Mouse (Mus musculus): ENCODE measurements around the gene Sema3d. TPM values are rescaled to one million over a fixed set of nuclear protein-coding genes. Genes with fewer than 3 reads are reported as not detected.

The Sema3d gene
- polyA plus RNA-seq, 1 experiment from 2014 or later = 25.8 TPM

DNA sequence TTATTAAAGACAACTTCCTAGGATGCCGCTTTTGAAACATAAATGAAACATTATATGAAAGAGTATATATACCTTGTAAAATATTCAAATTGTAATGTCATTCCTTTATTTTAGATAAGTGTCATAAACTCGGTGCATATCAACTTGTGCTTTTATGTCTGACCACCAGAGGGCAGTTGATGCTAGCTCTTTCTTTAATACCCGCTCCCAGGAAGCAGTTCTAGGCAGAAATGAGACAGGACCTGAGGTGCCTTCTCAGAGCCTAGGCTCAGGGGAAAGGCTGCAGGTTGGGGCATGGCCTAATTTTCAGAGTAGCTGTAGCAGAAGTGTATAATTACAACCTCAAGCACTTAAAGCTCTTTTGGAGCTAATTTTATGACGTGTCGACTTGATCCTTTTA lies 179.0 kb downstream of the Sema3d start:
- WGBS = 22% methylated on average over 5 of the region's 5 CpGs
- Histone ChIP-seq H3K4me3 (replicated peaks) (no peak overlapping the region), H3K36me3 (no peaks in the 10 kb centered on the region), H3K9ac (no peak overlapping the region), H3K27ac (replicated peaks) (no peak overlapping the region), H3K4me1 (no peaks in the 10 kb centered on the region), H3K9me3 (replicated peaks) (no peaks in the 10 kb centered on the region), H3K4me2 (replicated peaks) (no peak overlapping the region), H3K27me3 (no peaks in the 10 kb centered on the region)
- no peak for ATAC-seq (ENCODE audit: insufficient number of reproducible peaks, low FRiP score, low TSS enrichment, low read depth)

DNA sequence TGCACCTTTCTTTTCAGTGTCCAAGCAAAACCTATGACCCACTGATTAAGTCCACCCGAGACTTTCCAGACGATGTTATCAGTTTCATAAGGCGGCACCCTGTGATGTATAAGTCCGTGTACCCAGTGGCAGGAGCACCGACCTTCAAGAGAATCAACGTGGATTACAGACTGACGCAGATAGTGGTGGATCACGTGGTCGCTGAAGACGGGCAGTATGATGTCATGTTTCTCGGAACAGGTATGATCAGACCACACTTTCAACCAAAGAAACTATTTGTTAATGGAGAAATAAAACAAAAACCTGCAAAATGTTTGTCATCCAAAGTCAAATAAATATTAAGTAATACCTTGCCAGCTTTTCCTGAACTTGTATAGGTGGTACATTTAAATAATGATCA lies 179.9 kb downstream of the Sema3d start:
- no peaks in the 10 kb centered on the region for H3K4me1 ChIP-seq
- no peaks in the 10 kb centered on the region for H3K27me3 ChIP-seq
- no peaks in the 10 kb centered on the region for H3K9me3 ChIP-seq (replicated peaks)
- H3K4me2 ChIP-seq (replicated peaks) = no peak overlapping the region
- 73% methylated on average over 11 of the region's 11 CpGs for WGBS
- no peaks in the 10 kb centered on the region for H3K36me3 ChIP-seq
- H3K9ac ChIP-seq = no peak overlapping the region
- no peak overlapping the region for H3K27ac ChIP-seq (replicated peaks)
- no peak overlapping the region for H3K4me3 ChIP-seq (replicated peaks)
- no peak for ATAC-seq (ENCODE audit: insufficient number of reproducible peaks, low FRiP score, low TSS enrichment, low read depth)

DNA sequence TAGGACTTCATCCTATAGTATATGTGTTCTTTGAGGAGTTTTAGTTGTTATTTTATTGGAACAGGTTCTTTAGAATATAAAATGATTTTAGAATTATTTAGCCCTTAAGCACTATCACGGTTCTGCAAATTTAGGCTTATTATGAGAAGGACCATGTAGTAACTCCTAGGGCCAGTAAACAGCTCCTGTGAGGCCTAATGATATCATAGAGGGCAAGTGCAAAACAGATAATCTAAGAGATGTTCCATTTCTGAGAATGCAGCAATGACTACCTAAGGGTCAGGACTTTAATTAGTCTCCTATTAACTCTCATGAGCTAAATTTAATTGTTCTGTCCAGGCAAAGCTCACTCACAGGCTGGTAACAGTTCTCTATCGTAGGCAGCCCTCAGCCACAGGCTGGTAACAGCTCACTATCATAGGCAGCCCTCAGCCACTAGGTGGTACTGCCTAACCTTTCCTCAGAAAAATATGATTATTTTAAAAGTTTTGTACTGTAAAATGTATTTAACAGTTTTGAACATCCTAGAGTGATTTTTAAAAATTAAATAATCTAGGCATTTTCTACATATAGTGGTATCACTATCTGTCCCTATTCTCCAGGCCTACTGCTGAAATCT lies 181.5 kb downstream of the Sema3d start:
- H3K4me3 ChIP-seq (replicated peaks) = no peak overlapping the region
- no peaks in the 10 kb centered on the region for H3K4me1 ChIP-seq
- no peak overlapping the region for H3K4me2 ChIP-seq (replicated peaks)
- 37% methylated on average over 2 of the region's 2 CpGs for WGBS
- ATAC-seq (ENCODE audit: insufficient number of reproducible peaks, low FRiP score, low TSS enrichment, low read depth) = no peak
- no peaks in the 10 kb centered on the region for H3K27me3 ChIP-seq
- no peaks in the 10 kb centered on the region for H3K9me3 ChIP-seq (replicated peaks)
- no peak overlapping the region for H3K27ac ChIP-seq (replicated peaks)
- no peak overlapping the region for H3K9ac ChIP-seq
- H3K36me3 ChIP-seq = no peaks in the 10 kb centered on the region

DNA sequence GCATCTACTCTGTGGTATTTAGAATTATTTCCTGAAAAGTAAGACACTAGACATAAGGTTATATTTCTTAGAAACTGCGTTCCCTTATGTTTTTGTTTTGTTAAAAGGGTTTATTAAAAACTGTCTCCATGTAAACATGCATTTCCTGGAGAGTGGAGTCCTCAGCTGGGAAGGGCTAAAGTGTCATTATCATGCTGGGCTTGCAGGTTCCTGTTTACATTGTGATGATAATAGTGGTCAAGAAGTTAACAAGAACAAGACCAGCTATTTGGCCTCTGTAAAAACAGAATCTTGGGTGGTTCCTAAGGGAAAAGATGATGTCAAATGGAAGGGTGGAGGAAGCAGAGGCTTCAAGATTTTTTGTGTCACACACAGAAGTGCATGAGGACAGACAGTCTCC lies 183.4 kb downstream of the Sema3d start:
- no peaks in the 10 kb centered on the region for H3K9me3 ChIP-seq (replicated peaks)
- H3K9ac ChIP-seq = no peak overlapping the region
- H3K27ac ChIP-seq (replicated peaks) = no peak overlapping the region
- H3K4me2 ChIP-seq (replicated peaks) = no peak overlapping the region
- no peaks in the 10 kb centered on the region for H3K36me3 ChIP-seq
- ATAC-seq (ENCODE audit: insufficient number of reproducible peaks, low FRiP score, low TSS enrichment, low read depth) = no peak
- no peaks in the 10 kb centered on the region for H3K27me3 ChIP-seq
- H3K4me3 ChIP-seq (replicated peaks) = no peak overlapping the region
- WGBS = 56% methylated on average over 1 of the region's 1 CpGs
- H3K4me1 ChIP-seq = no peaks in the 10 kb centered on the region

DNA sequence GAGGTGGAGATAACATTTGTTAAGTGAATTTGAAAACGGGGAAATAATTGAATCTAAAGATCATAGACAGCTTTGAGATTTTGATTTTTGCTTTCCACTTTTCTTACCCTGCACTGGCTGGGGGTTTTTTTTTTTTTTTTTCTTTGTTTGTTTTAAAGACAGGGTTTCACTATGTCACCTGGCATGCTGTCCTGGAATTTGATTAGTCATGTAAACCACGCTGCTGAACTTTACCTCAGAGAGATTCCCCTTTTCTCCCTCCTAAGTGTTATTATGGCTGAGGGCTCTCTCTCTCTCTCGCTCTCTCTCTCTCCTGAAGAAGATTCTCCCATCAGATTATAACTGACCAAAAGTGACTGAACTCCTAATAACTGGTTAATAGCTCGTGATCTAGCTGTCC lies 191.4 kb downstream of the Sema3d start:
- Histone ChIP-seq H3K9ac (no peak overlapping the region), H3K4me1 (no peaks in the 10 kb centered on the region), H3K9me3 (replicated peaks) (no peaks in the 10 kb centered on the region), H3K27me3 (no peaks in the 10 kb centered on the region), H3K36me3 (no peaks in the 10 kb centered on the region), H3K4me3 (replicated peaks) (no peak overlapping the region), H3K4me2 (replicated peaks) (no peak overlapping the region), H3K27ac (replicated peaks) (no peak overlapping the region)
- 45% methylated on average over 4 of the region's 4 CpGs for WGBS
- ATAC-seq (ENCODE audit: insufficient number of reproducible peaks, low FRiP score, low TSS enrichment, low read depth) = no peak

DNA sequence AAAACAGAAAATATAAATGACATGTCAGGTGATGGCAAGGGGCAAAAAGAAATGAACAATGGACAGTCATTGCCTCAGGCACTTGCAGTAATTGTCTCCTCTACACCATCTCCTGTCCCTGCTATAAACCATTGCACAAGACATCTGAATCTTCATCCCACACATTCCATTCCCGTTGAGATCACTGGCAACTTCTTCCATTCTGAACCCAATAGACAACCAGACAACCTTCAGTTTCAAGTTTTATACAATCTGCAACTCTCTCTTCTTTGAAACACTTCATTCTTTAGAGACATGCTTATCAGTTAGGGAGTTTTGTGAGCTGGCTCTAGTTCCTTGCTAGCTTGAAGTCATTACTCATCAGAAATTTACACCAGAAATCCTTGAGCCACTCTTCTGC lies 192.1 kb downstream of the Sema3d start:
- H3K9me3 ChIP-seq (replicated peaks) = no peaks in the 10 kb centered on the region
- H3K4me3 ChIP-seq (replicated peaks) = no peak overlapping the region
- no peak overlapping the region for H3K4me2 ChIP-seq (replicated peaks)
- no peak overlapping the region for H3K9ac ChIP-seq
- H3K27me3 ChIP-seq = no peaks in the 10 kb centered on the region
- ATAC-seq (ENCODE audit: insufficient number of reproducible peaks, low FRiP score, low TSS enrichment, low read depth) = no peak
- no peaks in the 10 kb centered on the region for H3K36me3 ChIP-seq
- no peak overlapping the region for H3K27ac ChIP-seq (replicated peaks)
- WGBS = 62% methylated on average over 1 of the region's 1 CpGs
- no peaks in the 10 kb centered on the region for H3K4me1 ChIP-seq

DNA sequence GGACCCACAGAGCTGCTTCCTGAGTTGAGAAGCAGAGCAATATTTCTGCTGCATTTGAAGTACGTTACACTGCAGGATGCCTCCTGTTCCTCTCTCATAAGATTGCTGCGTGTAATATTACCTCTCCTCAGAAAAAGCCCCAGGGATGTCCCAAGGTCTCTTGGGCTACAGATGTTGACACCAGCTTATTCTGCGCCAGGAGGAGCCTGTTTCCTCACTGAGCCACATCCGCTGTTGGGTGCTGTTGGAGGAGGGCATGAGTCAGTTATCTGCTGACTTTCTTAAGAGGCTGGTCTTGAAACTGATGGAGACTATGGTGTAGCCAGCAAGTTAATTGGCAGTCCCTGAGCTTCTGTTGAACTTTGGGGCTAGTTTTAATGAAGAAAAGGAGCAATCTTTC lies 196.6 kb downstream of the Sema3d start:
- ATAC-seq (ENCODE audit: insufficient number of reproducible peaks, low FRiP score, low TSS enrichment, low read depth) = no peak
- Histone ChIP-seq H3K36me3 (no peaks in the 10 kb centered on the region), H3K27me3 (no peaks in the 10 kb centered on the region), H3K27ac (replicated peaks) (no peak overlapping the region), H3K9ac (no peak overlapping the region), H3K9me3 (replicated peaks) (no peaks in the 10 kb centered on the region), H3K4me3 (replicated peaks) (no peak overlapping the region), H3K4me2 (replicated peaks) (no peak overlapping the region), H3K4me1 (0 out of 2 replicates have a peak, but pooled peaks cover 5% of the 10 kb centered on the region)
- WGBS = 54% methylated on average over 4 of the region's 4 CpGs

DNA sequence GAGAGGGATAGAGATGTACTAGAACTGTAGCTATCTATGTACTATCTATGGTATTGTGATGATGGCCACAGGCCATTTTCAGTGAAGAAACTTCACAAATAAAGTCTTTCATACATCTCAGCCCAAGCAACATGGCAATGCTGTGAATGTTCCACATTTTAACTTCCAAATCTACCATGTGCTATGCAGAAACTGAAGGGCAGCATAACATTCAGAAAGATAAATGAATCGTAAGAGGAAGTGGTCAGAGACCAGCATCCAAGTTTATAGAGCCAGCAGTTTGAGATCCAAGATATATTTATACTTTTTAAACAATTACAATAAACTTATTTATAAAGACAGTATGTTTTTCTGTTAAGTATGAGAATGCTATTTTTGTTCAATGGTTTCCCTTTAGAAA lies 199.4 kb downstream of the Sema3d start:
- Histone ChIP-seq H3K36me3 (no peaks in the 10 kb centered on the region; the same call in 1 of the 2 replicates), H3K4me2 (replicated peaks) (no peak overlapping the region), H3K27ac (replicated peaks) (0 out of 2 replicates have a peak overlapping the region, but pooled peaks have one; percentile 39), H3K27me3 (no peaks in the 10 kb centered on the region), H3K9me3 (replicated peaks) (no peaks in the 10 kb centered on the region), H3K9ac (no peak overlapping the region), H3K4me1 (0 out of 2 replicates have a peak, but pooled peaks cover 5% of the 10 kb centered on the region), H3K4me3 (replicated peaks) (no peak overlapping the region)
- no peak for ATAC-seq (ENCODE audit: insufficient number of reproducible peaks, low FRiP score, low TSS enrichment, low read depth)
- 77% methylated on average over 1 of the region's 1 CpGs for WGBS

DNA sequence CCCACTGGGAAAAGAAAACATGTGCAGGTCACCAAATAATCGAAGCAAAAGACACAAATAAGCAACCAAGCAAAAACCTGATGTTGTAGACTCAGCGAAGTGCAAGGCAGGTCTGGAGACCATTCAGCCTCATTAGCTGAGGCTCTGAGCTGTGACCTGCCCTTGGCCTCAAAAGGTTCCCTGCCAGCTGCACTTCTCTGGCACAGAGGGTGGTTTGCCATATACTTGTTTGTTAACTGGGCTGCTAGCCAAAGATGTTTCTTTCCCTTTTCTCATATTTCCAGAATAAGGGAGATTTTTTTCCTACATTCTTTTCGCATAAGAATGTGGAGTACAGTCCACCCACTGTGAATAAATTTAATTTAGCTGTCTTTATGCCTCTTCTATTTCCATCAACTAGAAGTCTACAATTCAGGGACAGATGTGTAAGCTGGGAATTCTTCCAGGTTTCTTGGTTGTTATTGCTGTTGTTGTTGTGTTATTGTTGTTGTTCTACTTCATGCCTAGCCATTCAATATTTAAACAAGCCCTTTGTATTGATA lies 200.2 kb downstream of the Sema3d start:
- 31% methylated on average over 3 of the region's 3 CpGs for WGBS
- no peak overlapping the region for H3K9ac ChIP-seq
- no peak overlapping the region for H3K4me2 ChIP-seq (replicated peaks)
- 0 out of 2 replicates have a peak, but pooled peaks cover 5% of the 10 kb centered on the region for H3K4me1 ChIP-seq
- H3K27ac ChIP-seq (replicated peaks) = peak overlapping the region; percentile 25; the same call in 1 of the 2 replicates
- ATAC-seq (ENCODE audit: insufficient number of reproducible peaks, low FRiP score, low TSS enrichment, low read depth) = peak; percentile 67
- no peaks in the 10 kb centered on the region for H3K27me3 ChIP-seq
- H3K9me3 ChIP-seq (replicated peaks) = no peaks in the 10 kb centered on the region
- H3K4me3 ChIP-seq (replicated peaks) = no peak overlapping the region
- no peaks in the 10 kb centered on the region; the same call in 1 of the 2 replicates for H3K36me3 ChIP-seq

DNA sequence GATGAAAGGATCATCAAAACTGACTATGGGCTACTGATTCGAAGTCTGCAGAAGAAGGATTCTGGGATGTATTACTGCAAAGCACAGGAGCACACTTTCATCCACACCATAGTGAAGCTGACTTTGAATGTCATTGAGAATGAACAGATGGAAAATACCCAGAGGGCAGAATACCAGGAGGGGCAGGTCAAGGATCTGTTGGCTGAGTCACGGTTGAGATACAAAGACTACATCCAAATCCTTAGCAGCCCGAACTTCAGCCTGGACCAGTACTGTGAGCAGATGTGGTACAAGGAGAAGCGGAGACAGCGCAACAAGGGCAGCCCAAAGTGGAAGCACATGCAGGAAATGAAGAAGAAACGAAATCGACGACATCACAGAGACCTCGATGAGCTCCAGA lies 201.7 kb downstream of the Sema3d start:
- no peak for ATAC-seq (ENCODE audit: insufficient number of reproducible peaks, low FRiP score, low TSS enrichment, low read depth)
- Histone ChIP-seq H3K27me3 (no peaks in the 10 kb centered on the region), H3K36me3 (no peaks in the 10 kb centered on the region; the same call in 1 of the 2 replicates), H3K9ac (no peak overlapping the region), H3K9me3 (replicated peaks) (no peaks in the 10 kb centered on the region), H3K4me1 (0 out of 2 replicates have a peak, but pooled peaks cover 5% of the 10 kb centered on the region), H3K27ac (replicated peaks) (no peak overlapping the region), H3K4me3 (replicated peaks) (no peak overlapping the region), H3K4me2 (replicated peaks) (no peak overlapping the region)
- WGBS = 44% methylated on average over 9 of the region's 9 CpGs

DNA sequence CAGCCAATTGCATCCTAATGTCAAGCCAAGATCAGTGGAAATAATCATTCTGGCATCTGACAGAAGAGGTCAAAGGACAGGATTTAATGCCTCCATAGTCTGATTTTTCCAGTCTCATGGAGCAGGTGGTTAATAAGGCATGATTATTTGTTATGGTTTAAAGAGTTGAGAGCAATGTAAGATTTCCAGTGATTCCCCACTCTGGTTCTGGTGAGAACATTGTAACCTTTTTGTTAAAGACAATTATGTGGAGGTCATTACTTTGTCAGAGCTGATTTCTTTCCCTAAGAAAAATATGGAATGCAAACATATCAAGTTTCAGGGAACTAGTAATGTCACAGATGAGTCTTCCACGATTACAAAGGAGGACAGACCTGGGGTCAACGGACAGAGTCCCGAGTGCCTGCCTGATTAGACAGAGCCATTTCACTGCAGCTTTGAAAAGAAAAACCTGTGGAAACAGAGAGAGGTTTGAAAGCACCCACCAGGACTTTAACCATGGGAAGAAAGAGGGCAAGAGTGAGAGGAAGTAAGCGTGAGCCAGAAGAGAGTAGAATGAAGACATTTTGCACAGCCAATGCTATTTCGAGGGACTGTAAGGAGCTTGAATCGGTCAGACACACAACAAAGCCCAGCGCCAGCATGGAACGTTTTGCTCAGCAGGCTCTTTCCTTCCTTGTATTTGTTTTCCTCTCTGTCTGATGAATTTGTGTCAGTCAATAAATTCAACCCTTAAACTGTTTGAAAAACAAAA lies 251.2 kb downstream of the Sema3d start:
- Histone ChIP-seq H3K9ac (no peak overlapping the region), H3K36me3 (no peaks in the 10 kb centered on the region), H3K27me3 (no peaks in the 10 kb centered on the region), H3K4me2 (replicated peaks) (no peak overlapping the region), H3K9me3 (replicated peaks) (no peaks in the 10 kb centered on the region), H3K4me3 (replicated peaks) (no peak overlapping the region), H3K4me1 (no peaks in the 10 kb centered on the region; the same call in 1 of the 2 replicates), H3K27ac (replicated peaks) (no peak overlapping the region)
- no peak for ATAC-seq (ENCODE audit: insufficient number of reproducible peaks, low FRiP score, low TSS enrichment, low read depth)
- WGBS = 34% methylated on average over 8 of the region's 8 CpGs

Measured in embryonic facial prominence, embryonic 15.5 days (tissue).